Comparison of ENCODE assay signal across 9 mouse cellular contexts in the genomic region with DNA sequence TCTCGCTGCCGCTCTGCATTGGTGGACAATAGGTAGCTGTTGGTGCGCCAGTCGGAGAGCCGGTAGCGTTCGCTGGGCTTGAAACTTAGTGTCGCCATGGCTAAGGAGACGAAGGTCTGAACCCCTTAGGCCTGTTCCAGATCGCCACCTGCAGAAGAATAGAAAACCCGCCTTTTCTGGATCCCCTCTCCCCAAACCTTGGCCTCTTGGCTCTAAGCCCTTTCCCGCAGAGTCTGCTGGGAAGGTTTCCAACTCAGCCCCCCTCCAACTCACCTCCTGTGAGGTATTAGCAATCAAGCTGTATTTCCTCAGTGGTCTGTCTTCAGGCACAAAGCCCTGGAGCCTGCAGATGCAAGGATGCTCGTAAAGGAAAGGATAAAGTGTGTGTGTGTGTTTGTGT. TPM values are rescaled to one million over a fixed set of nuclear protein-coding genes. Genes with fewer than 3 reads are reported as not detected.
DNase-seq lines count a peak whose midpoint lies in the region; ATAC-seq lines count a peak whose summit lies in the region.
"Had no signal": no experiment of that assay in that cellular context is flagged by ENCODE, and none has a peak within 500 bp of the region (broad histone marks: within the 10 kb centered on the region; RNA-seq: fewer than 3 reads in every experiment).

No protein-coding gene starts in this region.

- 26% methylated on average over 13 of the region's 13 CpGs for WGBS in kidney, embryonic 15.5 days
- 9% methylated on average over 13 of the region's 13 CpGs for WGBS in forebrain, embryonic 12.5 days
- WGBS in limb, embryonic 15.5 days, result 23% methylated on average over 13 of the region's 13 CpGs

- peaks cover 28% of the 10 kb centered on the region for H3K4me1 ChIP-seq in kidney, embryonic 15.5 days
- H3K4me1 ChIP-seq in forebrain, embryonic 12.5 days, result peaks cover 12% of the 10 kb centered on the region
- peaks cover 33% of the 10 kb centered on the region for H3K4me1 ChIP-seq in limb, embryonic 15.5 days

- no peak overlapping the region for H3K9ac ChIP-seq in kidney, embryonic 15.5 days
- no peak overlapping the region for H3K9ac ChIP-seq in forebrain, embryonic 12.5 days
- no peak overlapping the region for H3K9ac ChIP-seq in limb, embryonic 15.5 days

- 0 out of 2 replicates have a peak overlapping the region, but pooled peaks have one; percentile 27 for H3K27ac ChIP-seq in kidney, embryonic 15.5 days
- H3K27ac ChIP-seq in forebrain, embryonic 12.5 days, result no peak overlapping the region
- peak overlapping the region; percentile 61 for H3K27ac ChIP-seq in limb, embryonic 15.5 days

- peak; percentile 22 for DNase-seq in cerebellum, adult 11-12 months
- DNase-seq in cerebellum, adult 18-20 months, result no peak
- no peak for DNase-seq in kidney, adult 18-20 months
- no peak for DNase-seq in frontal cortex, postnatal 14 days (ENCODE audit: low spot score in 2 of 2)
- DNase-seq in right cerebral cortex, postnatal 10 days (ENCODE audit: low spot score in 2 of 2), result no peak
- DNase-seq: kidney, adult 11 months had no signal

- ATAC-seq in kidney, embryonic 15.5 days (replicated peaks; ENCODE audit: low FRiP score), result no peak
- no peak for ATAC-seq in forebrain, embryonic 12.5 days (ENCODE audit: low FRiP score)
- peak; percentile 32; the same call in 1 of the 2 replicates for ATAC-seq in limb, embryonic 15.5 days (ENCODE audit: insufficient number of reproducible peaks, low FRiP score, low TSS enrichment, low read depth)

- H3K4me2 ChIP-seq in kidney, embryonic 15.5 days, result peak overlapping the region; percentile 55
- H3K4me2 ChIP-seq in forebrain, embryonic 12.5 days, result peak overlapping the region; percentile 17
- H3K4me2 ChIP-seq in limb, embryonic 15.5 days, result peak overlapping the region; percentile 47

- peak overlapping the region; percentile 27 for H3K4me3 ChIP-seq in kidney, embryonic 15.5 days (replicated peaks)
- no peak overlapping the region for H3K4me3 ChIP-seq in forebrain, embryonic 12.5 days (replicated peaks)
- H3K4me3 ChIP-seq in limb, embryonic 15.5 days, result peak overlapping the region; percentile 17

- H3K36me3 ChIP-seq in kidney, embryonic 15.5 days, result no peaks in the 10 kb centered on the region
- H3K36me3 ChIP-seq in forebrain, embryonic 12.5 days (replicated peaks), result no peaks in the 10 kb centered on the region
- H3K36me3 ChIP-seq in limb, embryonic 15.5 days, result no peaks in the 10 kb centered on the region

- no peaks in the 10 kb centered on the region for H3K9me3 ChIP-seq in kidney, embryonic 15.5 days (replicated peaks)
- H3K9me3 ChIP-seq in forebrain, embryonic 12.5 days, result no peaks in the 10 kb centered on the region
- H3K9me3 ChIP-seq in limb, embryonic 15.5 days, result no peaks in the 10 kb centered on the region

- H3K27me3 ChIP-seq in kidney, embryonic 15.5 days, result peaks cover 22% of the 10 kb centered on the region
- H3K27me3 ChIP-seq in forebrain, embryonic 12.5 days, result peaks cover 35% of the 10 kb centered on the region
- H3K27me3 ChIP-seq in limb, embryonic 15.5 days, result no peaks in the 10 kb centered on the region

RNA-seq across cellular contexts. Expression of gene Tekt2, which starts 0.6 kb away (rescaled TPM):
- polyA plus RNA-seq in kidney, embryonic 15.5 days (2015; fragmentation: Nextera tagmentation; extraction: Ambion mirVana), result 4.7 and 4.9 TPM in 2 replicates
- 7.7 and 10.8 TPM in 2 replicates for polyA plus RNA-seq in forebrain, embryonic 12.5 days (2016; fragmentation: Nextera tagmentation; extraction: Ambion mirVana)
- polyA plus RNA-seq in limb, embryonic 15.5 days (2015; fragmentation: Nextera tagmentation; extraction: Ambion mirVana), result 15.9 and 16.6 TPM in 2 replicates

RNA-seq across cellular contexts. Expression of gene Adprhl2, which starts 3.4 kb away (rescaled TPM):
- 74.4 and 81.1 TPM in 2 replicates for polyA plus RNA-seq in kidney, embryonic 15.5 days (2015; fragmentation: Nextera tagmentation; extraction: Ambion mirVana)
- 68.5 and 72.4 TPM in 2 replicates for polyA plus RNA-seq in forebrain, embryonic 12.5 days (2016; fragmentation: Nextera tagmentation; extraction: Ambion mirVana)
- 79.2 and 82.9 TPM in 2 replicates for polyA plus RNA-seq in limb, embryonic 15.5 days (2015; fragmentation: Nextera tagmentation; extraction: Ambion mirVana)

RNA-seq across cellular contexts. Expression of gene Col8a2, which starts 38.3 kb away (rescaled TPM):
- 10.6 and 15.2 TPM in 2 replicates for polyA plus RNA-seq in kidney, embryonic 15.5 days (2015; fragmentation: Nextera tagmentation; extraction: Ambion mirVana)
- polyA plus RNA-seq in forebrain, embryonic 12.5 days (2016; fragmentation: Nextera tagmentation; extraction: Ambion mirVana), result 16.0 and 22.6 TPM in 2 replicates
- polyA plus RNA-seq in limb, embryonic 15.5 days (2015; fragmentation: Nextera tagmentation; extraction: Ambion mirVana), result 71.2 and 79.7 TPM in 2 replicates
